Mouse (Mus musculus) MEL (cell line): ENCODE results near the gene Myd88. TPM values are rescaled to one million over a fixed set of nuclear protein-coding genes. Genes with fewer than 3 reads are reported as not detected.

Experiments
- DNase-seq: peaks from one replicate; pipeline ENCODE4 v3.0.0; 2011; ENCODE audit warnings: low read depth, low spot score
- H3K27ac ChIP-seq: 2 replicates; pipeline ENCODE4 v1.5.1; 2012; ENCODE audit warnings: low read depth, mild to moderate bottlenecking, control low read depth, low read length, moderate library complexity; ENCODE audit not compliant: control insufficient read depth
- H3K27me3 ChIP-seq, 2 experiments: fragments of 150-350 bp in 1 of 2; sonication (generic) in 1 of 2; 2 replicates each; pipeline ENCODE4 v1.6.1; 2012; ENCODE audit warnings: low read length in 2 of 2, mild to moderate bottlenecking in 2 of 2, improper control_type of control experiment in 1 of 2, moderate library complexity in 1 of 2; ENCODE audit not compliant: insufficient read depth in 2 of 2, control insufficient read depth in 1 of 2
- H3K36me3 ChIP-seq, 2 experiments: 2 replicates each; pipeline ENCODE4 v1.6.1; 2012 to 2014; ENCODE audit warnings: low read length in 2 of 2, improper control_type of control experiment in 1 of 2, inconsistent platforms in 1 of 2, mild to moderate bottlenecking in 1 of 2; ENCODE audit not compliant: insufficient read depth in 2 of 2, control insufficient read depth in 1 of 2
- H3K4me1 ChIP-seq, 2 experiments: fragments of 150-350 bp in 1 of 2; sonication (generic) in 1 of 2; 2 replicates each; pipeline ENCODE4 v1.6.1; 2012; ENCODE audit warnings: low read length in 2 of 2, improper control_type of control experiment in 1 of 2, mild to moderate bottlenecking in 1 of 2; ENCODE audit not compliant: insufficient read depth in 2 of 2, control insufficient read depth in 1 of 2
- H3K4me3 ChIP-seq, 2 experiments: fragments of 150-350 bp in 1 of 2; sonication (generic) in 1 of 2; 2 replicates each; pipeline ENCODE4 v1.5.1; 2012; ENCODE audit warnings: low read depth in 2 of 2, low read length in 2 of 2, mild to moderate bottlenecking in 2 of 2, moderate library complexity in 2 of 2, control low read depth in 1 of 2, improper control_type of control experiment in 1 of 2; ENCODE audit not compliant: control insufficient read depth in 1 of 2, insufficient read depth in 1 of 2
- H3K79me2 ChIP-seq: 2 replicates; pipeline ENCODE4 v1.6.1; 2012; ENCODE audit warnings: mild to moderate bottlenecking, low read length, moderate library complexity; ENCODE audit not compliant: control insufficient read depth, poor library complexity, insufficient read depth
- H3K9ac ChIP-seq: 2 replicates; pipeline ENCODE4 v1.6.1; 2012; ENCODE audit warnings: low read depth, mild to moderate bottlenecking, control low read depth, low read length, moderate library complexity; ENCODE audit not compliant: control insufficient read depth, poor library complexity, severe bottlenecking
- H3K9me3 ChIP-seq: fragments of 150-350 bp; sonication (generic); replicated peaks from 2 replicates; pipeline ENCODE4 v1.6.1; 2012; ENCODE audit warnings: mild to moderate bottlenecking, low read length, improper control_type of control experiment, moderate library complexity; ENCODE audit not compliant: insufficient read depth
- CHD1 ChIP-seq: IDR thresholded peaks from 2 replicates; pipeline ENCODE4 v1.6.1; 2012; ENCODE audit warnings: low read depth, mild to moderate bottlenecking, inconsistent platforms, low read length, improper control_type of control experiment
- CTCF ChIP-seq, 3 experiments: IDR thresholded peaks in 2 of 3; conservative IDR thresholded peaks in 1 of 3; 2 replicates each; pipeline ENCODE4 v1.5.1; 2011 to 2012; ENCODE audit warnings: low read length in 3 of 3, low read depth in 2 of 3, mild to moderate bottlenecking in 2 of 3, improper control_type of control experiment in 1 of 3, inconsistent platforms in 1 of 3, mixed read lengths in 1 of 3, moderate library complexity in 1 of 3; ENCODE audit not compliant: control insufficient read depth in 1 of 3, insufficient read depth in 1 of 3, poor library complexity in 1 of 3, severe bottlenecking in 1 of 3
- E2F4 ChIP-seq: IDR thresholded peaks from 2 replicates; pipeline ENCODE4 v1.6.1; 2011; ENCODE audit warnings: low read depth, low read length, improper control_type of control experiment, borderline replicate concordance
- ELF1 ChIP-seq: IDR thresholded peaks from 2 replicates; pipeline ENCODE4 v1.6.1; 2014; ENCODE audit warnings: low read depth, mild to moderate bottlenecking, inconsistent platforms, low read length, improper control_type of control experiment, moderate library complexity
- GATA1 ChIP-seq: IDR thresholded peaks from 2 replicates; pipeline ENCODE4 v1.6.1; 2011; ENCODE audit warnings: low read depth, low read length, improper control_type of control experiment
- HCFC1 ChIP-seq: IDR thresholded peaks from 2 replicates; pipeline ENCODE4 v1.6.1; 2012; ENCODE audit warnings: low read depth, mild to moderate bottlenecking, inconsistent platforms, low read length, improper control_type of control experiment, moderate library complexity
- JUND ChIP-seq: IDR thresholded peaks from 2 replicates; pipeline ENCODE4 v1.6.1; 2011; ENCODE audit warnings: low read depth, mild to moderate bottlenecking, improper control_type of control experiment, low read length
- MAFK ChIP-seq: IDR thresholded peaks from 2 replicates; pipeline ENCODE4 v1.6.1; 2011; ENCODE audit warnings: low read depth, mild to moderate bottlenecking, low read length, improper control_type of control experiment, borderline replicate concordance
- MAX ChIP-seq: IDR thresholded peaks from 2 replicates; pipeline ENCODE4 v1.6.1; 2011; ENCODE audit warnings: low read length, improper control_type of control experiment
- MXI1 ChIP-seq: IDR thresholded peaks from 2 replicates; pipeline ENCODE4 v1.6.1; 2011; ENCODE audit warnings: mild to moderate bottlenecking, low read depth, low read length, improper control_type of control experiment
- POLR2AphosphoS2 ChIP-seq: IDR thresholded peaks from 2 replicates; pipeline ENCODE4 v1.6.1; 2011; ENCODE audit warnings: low read length, improper control_type of control experiment
- POLR2AphosphoS5 ChIP-seq: IDR thresholded peaks from 2 replicates; pipeline ENCODE4 v1.6.1; 2012; ENCODE audit warnings: low read depth, borderline replicate concordance, mild to moderate bottlenecking, inconsistent platforms, low read length, moderate library complexity, mixed read lengths
- RCOR1 ChIP-seq: IDR thresholded peaks from 2 replicates; pipeline ENCODE4 v1.6.1; 2012; ENCODE audit warnings: low read depth, mild to moderate bottlenecking, inconsistent platforms, low read length, improper control_type of control experiment
- SIN3A ChIP-seq: IDR thresholded peaks from 2 replicates; pipeline ENCODE4 v1.6.1; 2012; ENCODE audit warnings: low read length, improper control_type of control experiment, inconsistent platforms
- USF1 ChIP-seq: IDR thresholded peaks from 2 replicates; pipeline ENCODE4 v1.6.1; 2014; ENCODE audit warnings: low read depth, mild to moderate bottlenecking, inconsistent platforms, low read length, improper control_type of control experiment, moderate library complexity
- USF2 ChIP-seq, 2 experiments: IDR thresholded peaks; 2 replicates each; pipeline ENCODE4 v1.6.1; 2011 to 2012; ENCODE audit warnings: improper control_type of control experiment in 2 of 2, low read length in 2 of 2, borderline replicate concordance in 1 of 2, inconsistent platforms in 1 of 2, low read depth in 1 of 2, mild to moderate bottlenecking in 1 of 2; ENCODE audit not compliant: insufficient read depth in 1 of 2
- ZC3H11A ChIP-seq: IDR thresholded peaks from 2 replicates; pipeline ENCODE4 v1.6.1; 2012; ENCODE audit warnings: low read depth, mild to moderate bottlenecking, inconsistent platforms, low read length, improper control_type of control experiment
- polyA plus RNA-seq, 2 experiments: library from polyadenylated mRNA; stranded (reverse) in 1 of 2; unstranded in 1 of 2; fragments of >175 nt in 1 of 2; fragments of >200 nt in 1 of 2; gene quantifications; 2 replicates each; pipeline versions ENCODE4 v1.2.1 to v1.2.4; 2012; ENCODE audit warnings: low replicate concordance in 2 of 2, low read depth in 1 of 2; ENCODE audit not compliant: insufficient read length in 2 of 2, insufficient read depth in 1 of 2, missing spikeins in 1 of 2
- total RNA-seq: library from RNA; depleted of rRNA; stranded (reverse); fragments of 300-350 nt; gene quantifications from 2 replicates; pipeline ENCODE4 v1.2.3, GENCODE M21; 2012

The Myd88 gene
- total and polyA plus RNA-seq, 3 experiments = 20.7 to 39.7 TPM; not detected in 1

DNA sequence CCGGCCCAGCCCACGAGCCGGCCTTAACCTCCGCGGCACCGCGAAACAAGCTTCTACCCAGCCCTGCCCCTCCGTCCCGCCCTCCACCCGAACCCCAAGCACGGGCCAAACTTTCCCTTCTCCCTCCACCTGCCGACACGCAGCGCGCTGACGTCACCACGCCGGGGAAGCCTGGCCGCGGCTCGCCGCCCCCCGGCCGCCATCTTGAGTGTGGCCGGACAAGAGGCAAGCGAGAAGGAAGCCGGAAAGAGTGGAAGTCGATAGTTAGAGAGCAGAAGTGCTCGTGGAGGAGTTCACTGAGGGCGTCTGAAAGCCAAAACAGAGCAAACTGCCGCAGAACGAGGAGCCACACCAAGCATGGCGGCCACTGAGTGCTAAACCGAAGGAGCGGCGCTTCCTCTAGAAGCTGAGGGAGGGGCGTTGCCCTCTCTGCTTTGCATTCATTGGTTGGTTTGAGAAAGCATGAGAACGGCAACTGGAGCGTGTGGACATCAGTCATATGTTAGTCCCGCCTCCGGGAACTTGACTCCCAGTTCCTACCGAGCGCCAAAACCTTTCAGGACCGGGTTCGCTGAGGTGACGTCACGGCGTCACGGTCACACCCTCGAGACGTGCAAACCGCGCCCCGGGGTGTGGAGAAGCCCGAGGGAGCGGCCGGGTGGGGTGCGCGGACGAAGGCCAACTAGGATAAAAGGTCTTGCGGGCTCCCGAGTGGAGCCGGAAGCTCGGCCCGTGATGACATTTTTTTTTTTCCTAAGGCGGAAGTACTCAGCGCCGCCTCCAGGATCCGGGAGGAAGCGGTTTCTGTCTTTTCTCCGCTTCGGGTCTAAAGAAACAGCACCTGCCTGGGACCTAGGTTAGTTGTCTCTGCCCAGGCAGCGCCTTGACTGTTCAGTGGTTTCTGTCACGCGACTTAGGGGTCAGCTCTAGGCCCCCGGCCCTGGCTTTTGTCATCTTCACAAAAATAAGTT is 18.6 kb downstream of the Myd88 start, which contains the start of gene Oxsr1 (continued):
- TF ChIP-seq JUND (no peak), HCFC1 (peak; percentile 93), GATA1 (no peak), MXI1 (peak; percentile 66), USF1 (peak; percentile 34; the same call in 1 of the 2 replicates), E2F4 (peak; percentile 59; the same call in 1 of the 2 replicates), POLR2AphosphoS5 (no peak), POLR2AphosphoS2 (peak; percentile 43; the same call in 1 of the 2 replicates), CHD1 (no peak), ZC3H11A (no peak), ELF1 (peak; percentile 81), CTCF (IDR thresholded peaks at IDR 0.05 in 2 of 3, conservative IDR thresholded peaks at IDR 0.05 in 1 of 3; ENCODE audit: control insufficient read depth in 1 of 3, insufficient read depth in 1 of 3, low read depth in 2 of 3, low read length in 3 of 3, poor library complexity in 1 of 3, severe bottlenecking in 1 of 3) (peak in 2 of 3 experiments; percentile 28 to 44; a peak in 4 of 6 replicates), SIN3A (peak; percentile 91), RCOR1 (peak; percentile 74)

DNA sequence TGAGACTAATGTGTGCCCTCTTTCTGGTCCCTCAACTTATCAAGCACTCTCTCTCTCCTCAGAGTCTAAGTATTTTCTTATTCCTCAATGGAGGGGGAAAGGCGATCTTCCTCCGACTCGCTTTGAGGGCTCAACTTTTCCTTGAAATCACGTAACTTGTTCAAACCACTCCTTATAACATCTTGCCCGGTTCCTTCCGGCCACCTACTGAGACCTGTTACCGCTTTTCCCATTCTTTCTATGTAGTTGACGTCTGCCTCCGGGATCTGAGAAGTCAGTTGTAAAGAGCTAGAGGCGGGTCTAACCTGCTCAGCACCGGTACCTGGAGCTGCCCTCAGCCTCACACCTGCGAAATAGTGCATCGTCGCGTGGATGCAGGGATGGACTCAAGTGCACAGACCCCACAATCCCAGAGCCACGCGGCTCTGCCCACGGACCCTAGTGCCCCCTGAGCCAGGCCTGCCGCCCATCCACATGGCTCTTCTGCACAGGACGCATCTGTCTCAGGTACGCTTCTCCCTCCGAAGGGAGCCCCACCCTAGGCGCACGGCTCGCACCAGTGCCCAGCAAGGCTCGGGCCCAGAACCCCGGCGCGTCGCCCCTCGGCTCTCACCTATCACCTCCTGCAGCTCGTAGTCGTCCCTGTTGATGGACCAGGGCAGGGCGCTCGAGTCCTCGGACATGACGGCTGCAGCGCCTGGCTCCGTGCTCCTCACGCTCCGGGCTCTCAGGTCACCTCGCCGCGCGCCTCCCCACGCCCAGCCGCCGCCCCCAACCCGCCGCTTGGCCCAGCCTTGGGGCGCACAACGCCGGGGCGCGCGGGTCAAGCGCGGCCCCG is 19.6 kb downstream of the Myd88 start:
- TF ChIP-seq MAFK (no peak), MAX (0 out of 2 replicates have a peak, but pooled peaks have one; percentile 10), POLR2AphosphoS2 (no peak), SIN3A (peak; percentile 17; the same call in 1 of the 2 replicates), USF2 (IDR thresholded peaks at IDR 0.05; ENCODE audit: borderline replicate concordance in 1 of 2, insufficient read depth in 1 of 2, low read depth in 1 of 2, low read length in 2 of 2) (no peak)
- TF ChIP-seq, all 39 proteins: peak for 2
- Histone ChIP-seq H3K4me3 (peak overlapping the region; percentile 66 to 84), H3K79me2 (peaks cover 48% of the 10 kb centered on the region), H3K9me3 (no peaks in the 10 kb centered on the region), H3K9ac (peak overlapping the region; percentile 95), H3K27me3 (no peaks in the 10 kb centered on the region), H3K36me3 (peaks cover 0 to 15% of the 10 kb centered on the region in 2 experiments; a peak in 2 of 4 replicates), H3K27ac (peak overlapping the region; percentile 97), H3K4me1 (peaks cover 4 to 9% of the 10 kb centered on the region in 2 experiments)
- DNase-seq = peak; percentile 45
